Mouse (Mus musculus): ENCODE results near the gene Gpatch8. TPM values are rescaled to one million over a fixed set of nuclear protein-coding genes. Genes with fewer than 3 reads are reported as not detected.

The Gpatch8 gene
- 10 to 100 TPM; 51.4 to 54.4 TPM for total RNA-seq (2021)
- long read RNA-seq, experiment 1, full-length matches to known transcripts = 5 of 14 reads
- long read RNA-seq, experiment 1, partial matches to known transcripts = 0 of 14 reads
- long read RNA-seq, experiment 1, other reads (novel, unspliced or antisense) = 9 of 14 reads
- long read RNA-seq, experiment 2, full-length matches to known transcripts = 2 of 12 reads
- long read RNA-seq, experiment 2, partial matches to known transcripts = 0 of 12 reads
- long read RNA-seq, experiment 2, other reads (novel, unspliced or antisense) = 10 of 12 reads

GRCm38 (mm10) chr11:102556031-102556715 lies at the start of gene Gpatch8:
Gene Gpatch8, minus strand, starts transcription at chr11:102556392.
- peak; percentile 94 to 98 for DNase-seq (ENCODE audit: low spot score in 2 of 2)

- DNase-seq (ENCODE audit: low spot score in 2 of 2) = peak in 1 of 2 experiments; percentile 28
These were observed 48.8 kb upstream of the Gpatch8 start for GRCm38 (mm10) chr11:102604777-102605552.

- peak; percentile 67 to 94 for DNase-seq (ENCODE audit: low spot score in 2 of 2)
These were observed 47.9 kb upstream of the Gpatch8 start, which contains the start of gene Fzd2 for GRCm38 (mm10) chr11:102604010-102604584. Gene Fzd2, plus strand, starts transcription at chr11:102604396.

- DNase-seq (ENCODE audit: low spot score in 2 of 2) = peak; percentile 16 to 46
These were observed 47.3 kb upstream of the Gpatch8 start for GRCm38 (mm10) chr11:102603496-102603850.

GRCm38 (mm10) chr11:102602816-102603495 lies 46.8 kb upstream of the Gpatch8 start:
- DNase-seq (ENCODE audit: low spot score in 2 of 2) = no peak

- no peak for DNase-seq (ENCODE audit: low spot score in 2 of 2)
These were observed 43.7 kb upstream of the Gpatch8 start for GRCm38 (mm10) chr11:102599912-102600311.

GRCm38 (mm10) chr11:102595341-102595820 lies 39.2 kb upstream of the Gpatch8 start:
- no peak for DNase-seq (ENCODE audit: low spot score in 2 of 2)

- no peak for DNase-seq (ENCODE audit: low spot score in 2 of 2)
These were observed 31.4 kb upstream of the Gpatch8 start for GRCm38 (mm10) chr11:102587554-102587953.

- no peak for DNase-seq (ENCODE audit: low spot score in 2 of 2)
These were observed 30.4 kb upstream of the Gpatch8 start for GRCm38 (mm10) chr11:102586445-102587130.

GRCm38 (mm10) chr11:102582736-102583135 lies 26.5 kb upstream of the Gpatch8 start:
- no peak for DNase-seq (ENCODE audit: low spot score in 2 of 2)

GRCm38 (mm10) chr11:102582016-102582610 lies 25.9 kb upstream of the Gpatch8 start:
- no peak for DNase-seq (ENCODE audit: low spot score in 2 of 2)

- DNase-seq (ENCODE audit: low spot score in 2 of 2) = no peak
These were observed 25.3 kb upstream of the Gpatch8 start for GRCm38 (mm10) chr11:102581281-102582015.

- DNase-seq (ENCODE audit: low spot score in 2 of 2) = no peak
These were observed 23.8 kb upstream of the Gpatch8 start for GRCm38 (mm10) chr11:102580034-102580330.

- DNase-seq (ENCODE audit: low spot score in 2 of 2) = peak; percentile 37 to 40
These were observed 23.2 kb upstream of the Gpatch8 start, which contains the start of gene Gm11627 for GRCm38 (mm10) chr11:102579165-102580033. Gene Gm11627, minus strand, starts transcription at chr11:102579461.

GRCm38 (mm10) chr11:102578341-102579118 lies 22.3 kb upstream of the Gpatch8 start:
- peak; percentile 59 to 71 for DNase-seq (ENCODE audit: low spot score in 2 of 2)

GRCm38 (mm10) chr11:102576050-102576754 lies 20.0 kb upstream of the Gpatch8 start:
- no peak for DNase-seq (ENCODE audit: low spot score in 2 of 2)

- no peak for DNase-seq (ENCODE audit: low spot score in 2 of 2)
These were observed 18.8 kb upstream of the Gpatch8 start for GRCm38 (mm10) chr11:102575034-102575433.
